Mouse (Mus musculus) ES-Bruce4 (cell line): ENCODE data around the gene Aen. TPM values are rescaled to one million over a fixed set of nuclear protein-coding genes. Genes with fewer than 3 reads are reported as not detected.

ENCODE experiments used
- H3K27ac ChIP-seq: 2 replicates; pipeline ENCODE4 v1.5.1; 2012; ENCODE audit warnings: low read length, inconsistent platforms; ENCODE audit not compliant: insufficient read depth
- H3K27me3 ChIP-seq: 2 replicates; pipeline ENCODE4 v1.6.1; 2012; ENCODE audit warnings: mild to moderate bottlenecking, low read length, inconsistent platforms; ENCODE audit not compliant: control insufficient read depth, poor library complexity, insufficient read depth, severe bottlenecking
- H3K36me3 ChIP-seq: 2 replicates; pipeline ENCODE4 v1.6.1; 2012; ENCODE audit warnings: inconsistent platforms, mild to moderate bottlenecking, low read length, moderate library complexity; ENCODE audit not compliant: control insufficient read depth, poor library complexity, insufficient read depth, severe bottlenecking
- H3K4me1 ChIP-seq: one replicate; pipeline ENCODE4 v1.8.1; 2011; ENCODE audit warnings: low read length; ENCODE audit not compliant: control insufficient read depth, insufficient read depth
- H3K4me3 ChIP-seq: 2 replicates; pipeline ENCODE4 v1.5.1; 2011; ENCODE audit warnings: low read depth, mild to moderate bottlenecking, low read length
- H3K9ac ChIP-seq: 2 replicates; pipeline ENCODE4 v1.6.1; 2012; ENCODE audit warnings: low read depth, mild to moderate bottlenecking, inconsistent platforms; ENCODE audit not compliant: poor library complexity, severe bottlenecking
- H3K9me3 ChIP-seq: replicated peaks from 2 replicates; pipeline ENCODE4 v1.6.1; 2012; ENCODE audit warnings: mild to moderate bottlenecking, low read length, inconsistent platforms; ENCODE audit not compliant: control insufficient read depth, poor library complexity, insufficient read depth, severe bottlenecking
- CTCF ChIP-seq: IDR thresholded peaks from one replicate; pipeline ENCODE4 v1.8.1; 2011; ENCODE audit warnings: low read depth, low read length
- EP300 ChIP-seq: IDR thresholded peaks from 2 replicates; pipeline ENCODE4 v1.6.1; 2011; ENCODE audit warnings: low read depth, low read length; ENCODE audit not compliant: insufficient read depth
- POLR2A ChIP-seq: IDR thresholded peaks from one replicate; pipeline ENCODE4 v1.8.1; 2011; ENCODE audit warnings: low read length; ENCODE audit not compliant: insufficient read depth
- polyA plus RNA-seq: library from polyadenylated mRNA; stranded (reverse); fragments of >200 nt; gene quantifications from 2 replicates; pipeline ENCODE4 v1.2.4, GENCODE M21; 2011; ENCODE audit warnings: low read depth; ENCODE audit not compliant: missing spikeins, insufficient read depth, insufficient read length

Gene Aen
- polyA plus RNA-seq, 1 experiment: 121 TPM

DNA sequence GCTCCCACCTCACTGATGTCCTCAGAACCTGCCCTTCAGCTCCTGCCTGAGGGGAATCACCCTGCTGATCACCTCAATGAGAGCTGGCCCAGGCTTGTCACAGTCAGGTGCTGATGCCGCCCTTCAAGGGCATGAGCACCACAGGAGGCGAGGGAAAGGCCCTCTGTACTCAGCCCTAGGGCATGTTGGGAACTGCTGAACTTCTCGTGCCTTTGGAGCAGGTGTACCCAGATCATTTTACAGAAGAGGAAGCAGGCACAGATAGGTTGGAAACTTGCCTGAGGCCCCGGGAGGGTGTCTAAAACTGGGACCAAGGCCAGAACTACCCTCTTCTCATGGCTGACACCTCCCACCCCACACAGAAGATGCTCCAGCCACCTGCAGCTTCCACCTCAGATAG is 23.0 kb downstream of the Aen start:
- H3K9me3 ChIP-seq: no peaks in the 10 kb centered on the region
- no peak overlapping the region for H3K4me3 ChIP-seq
- H3K9ac ChIP-seq: no peak overlapping the region
- peaks cover 4% of the 10 kb centered on the region for H3K4me1 ChIP-seq
- H3K27ac ChIP-seq: no peak overlapping the region
- peak; percentile 94 for TF ChIP-seq EP300
- TF ChIP-seq POLR2A: no peak
- TF ChIP-seq CTCF: no peak
- H3K27me3 ChIP-seq: no peaks in the 10 kb centered on the region
- no peaks in the 10 kb centered on the region for H3K36me3 ChIP-seq

DNA sequence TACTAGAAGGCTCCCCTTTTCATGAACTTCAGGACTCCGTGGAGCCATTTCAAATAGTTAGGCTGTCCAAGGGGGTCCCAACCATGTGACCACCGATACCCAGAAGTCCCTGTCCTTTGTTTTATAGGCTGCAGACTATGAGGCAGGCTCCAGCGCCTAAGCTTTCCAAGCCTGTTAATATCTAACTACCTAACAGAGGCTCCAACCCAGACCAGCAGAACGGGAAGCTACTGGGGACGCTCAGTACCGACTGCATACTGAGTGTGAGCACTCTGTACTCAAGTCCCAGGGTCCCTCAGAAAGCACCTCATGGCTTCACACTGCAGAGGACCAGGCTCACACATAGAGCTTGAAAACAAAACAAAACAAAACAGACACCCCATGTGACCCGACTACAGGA is 26.9 kb downstream of the Aen start:
- Histone ChIP-seq H3K9me3 (no peaks in the 10 kb centered on the region), H3K27ac (no peak overlapping the region), H3K4me3 (no peak overlapping the region), H3K4me1 (peaks cover 4% of the 10 kb centered on the region), H3K36me3 (no peaks in the 10 kb centered on the region), H3K27me3 (no peaks in the 10 kb centered on the region), H3K9ac (no peak overlapping the region)
- no peak for TF ChIP-seq EP300
- no peak for TF ChIP-seq CTCF
- TF ChIP-seq POLR2A: no peak

DNA sequence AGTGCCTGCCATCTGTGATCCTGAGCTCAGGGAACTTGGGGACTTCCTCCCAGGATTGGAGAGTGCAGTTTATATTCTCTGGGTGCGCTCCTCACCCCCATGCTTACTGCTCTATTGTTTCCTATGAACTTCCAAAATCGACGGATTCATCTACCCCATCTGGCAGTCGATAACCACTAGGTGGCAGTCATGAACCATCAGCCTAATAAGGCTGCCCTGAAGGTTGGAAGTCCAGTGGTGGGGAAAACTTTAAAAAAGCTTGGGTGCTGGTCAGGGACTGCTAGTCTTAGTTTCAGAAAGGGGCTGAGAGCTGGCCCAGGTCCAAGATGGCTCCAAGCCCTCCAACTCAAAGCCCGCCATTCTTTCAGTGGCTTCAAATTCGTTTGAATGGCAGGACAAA is 28.6 kb downstream of the Aen start:
- H3K27me3 ChIP-seq: no peaks in the 10 kb centered on the region
- TF ChIP-seq CTCF: peak; percentile 62
- TF ChIP-seq EP300: no peak
- TF ChIP-seq POLR2A: no peak
- H3K9me3 ChIP-seq: no peaks in the 10 kb centered on the region
- H3K27ac ChIP-seq: no peak overlapping the region
- no peak overlapping the region for H3K9ac ChIP-seq
- H3K36me3 ChIP-seq: no peaks in the 10 kb centered on the region
- H3K4me1 ChIP-seq: no peaks in the 10 kb centered on the region
- H3K4me3 ChIP-seq: no peak overlapping the region

DNA sequence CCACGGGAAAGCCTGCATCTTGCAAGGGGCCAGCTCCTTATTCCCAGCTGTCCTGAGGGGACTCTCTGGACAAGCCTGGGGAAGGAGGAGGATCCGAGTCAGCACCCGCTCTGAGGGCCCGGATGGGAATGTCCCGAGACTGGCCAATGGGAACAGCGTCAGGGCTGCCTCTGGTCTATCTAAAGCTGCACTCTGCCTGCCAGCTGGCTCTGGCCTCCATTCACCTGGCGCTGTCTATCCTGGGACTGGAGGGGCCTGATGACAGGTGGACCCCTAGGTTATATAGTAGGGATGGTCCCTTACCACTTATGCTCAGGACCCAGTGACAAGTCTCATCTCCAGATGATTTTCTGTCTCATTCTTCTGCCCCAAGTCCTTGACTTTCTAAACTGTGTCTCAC is 29.1 kb downstream of the Aen start:
- Histone ChIP-seq H3K9ac (no peak overlapping the region), H3K4me1 (no peaks in the 10 kb centered on the region), H3K27me3 (no peaks in the 10 kb centered on the region), H3K27ac (no peak overlapping the region), H3K36me3 (no peaks in the 10 kb centered on the region), H3K4me3 (no peak overlapping the region), H3K9me3 (no peaks in the 10 kb centered on the region)
- TF ChIP-seq POLR2A: no peak
- no peak for TF ChIP-seq EP300
- TF ChIP-seq CTCF: no peak

DNA sequence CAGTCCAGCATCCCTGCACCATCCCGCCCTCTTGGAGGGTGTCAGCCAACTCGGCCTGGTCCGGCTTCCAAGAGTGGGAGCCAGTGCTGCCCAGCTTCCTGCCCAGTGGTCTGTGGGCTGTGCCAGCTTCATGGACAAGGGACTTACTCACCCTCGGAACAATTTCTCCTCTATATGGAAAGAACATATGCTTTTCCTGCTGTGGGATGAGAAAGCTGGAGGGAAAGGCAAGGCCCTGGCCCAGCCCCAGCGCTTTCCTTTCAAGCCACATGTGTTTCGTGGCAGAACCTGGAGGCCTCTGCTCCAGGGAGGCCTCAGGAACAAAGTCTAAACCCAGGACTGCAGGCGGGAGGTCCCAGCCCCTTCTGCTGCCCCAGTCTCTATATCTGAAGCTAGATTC is 30.0 kb downstream of the Aen start:
- Histone ChIP-seq H3K27me3 (no peaks in the 10 kb centered on the region), H3K4me1 (no peaks in the 10 kb centered on the region), H3K9ac (no peak overlapping the region), H3K4me3 (no peak overlapping the region), H3K27ac (no peak overlapping the region), H3K36me3 (no peaks in the 10 kb centered on the region), H3K9me3 (no peaks in the 10 kb centered on the region)
- TF ChIP-seq POLR2A: no peak
- no peak for TF ChIP-seq EP300
- no peak for TF ChIP-seq CTCF

DNA sequence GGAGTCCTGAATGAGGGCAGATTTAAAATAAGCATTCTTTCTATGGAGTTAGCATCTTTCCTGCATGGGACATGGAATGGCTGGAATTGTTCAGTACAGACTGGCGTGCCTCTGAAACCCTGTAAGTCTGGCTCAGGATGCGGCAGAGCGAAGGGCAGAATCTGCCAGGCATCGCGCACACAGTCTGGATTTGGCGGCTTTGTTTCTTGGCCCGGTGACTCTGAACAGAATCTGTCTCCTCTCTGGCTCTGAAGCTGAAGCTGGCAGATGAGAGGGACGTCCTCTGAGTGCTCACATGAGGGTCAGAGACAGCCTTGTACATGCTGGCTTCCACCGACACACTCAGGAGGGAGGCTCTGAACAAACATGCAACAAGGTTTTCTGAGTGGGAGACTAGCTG is 30.5 kb downstream of the Aen start:
- no peaks in the 10 kb centered on the region for H3K9me3 ChIP-seq
- H3K4me1 ChIP-seq: no peaks in the 10 kb centered on the region
- no peak overlapping the region for H3K27ac ChIP-seq
- no peaks in the 10 kb centered on the region for H3K27me3 ChIP-seq
- no peak for TF ChIP-seq EP300
- no peak for TF ChIP-seq POLR2A
- TF ChIP-seq CTCF: no peak
- no peak overlapping the region for H3K9ac ChIP-seq
- H3K36me3 ChIP-seq: no peaks in the 10 kb centered on the region
- H3K4me3 ChIP-seq: no peak overlapping the region

DNA sequence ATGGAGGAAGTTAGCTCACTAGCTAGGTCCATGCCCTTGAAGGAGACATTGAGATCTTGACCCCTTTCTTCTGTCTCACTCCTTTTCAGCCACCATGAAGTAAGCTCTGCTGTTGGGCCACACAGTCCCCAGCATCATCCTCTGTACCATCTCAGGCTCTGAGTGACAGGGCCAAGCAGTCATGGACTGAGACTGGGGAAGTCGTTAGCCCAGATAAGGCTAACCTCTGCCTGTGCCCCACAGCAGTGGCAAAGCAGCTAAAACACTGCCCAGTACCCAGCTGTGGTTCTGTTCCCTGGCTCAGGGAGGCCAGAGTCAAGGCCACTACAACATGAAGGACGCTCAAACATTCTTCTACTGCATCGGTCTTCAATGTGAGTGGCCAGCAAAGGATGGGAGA is 31.6 kb downstream of the Aen start:
- TF ChIP-seq POLR2A: no peak
- TF ChIP-seq EP300: no peak
- TF ChIP-seq CTCF: no peak
- Histone ChIP-seq H3K9ac (no peak overlapping the region), H3K9me3 (no peaks in the 10 kb centered on the region), H3K4me1 (no peaks in the 10 kb centered on the region), H3K36me3 (no peaks in the 10 kb centered on the region), H3K4me3 (no peak overlapping the region), H3K27ac (no peak overlapping the region), H3K27me3 (no peaks in the 10 kb centered on the region)
